Mouse (Mus musculus) CH12.LX (cell line): ENCODE data around the gene Pde8a. TPM values are rescaled to one million over a fixed set of nuclear protein-coding genes. Genes with fewer than 3 reads are reported as not detected.

ENCODE experiments used
- DNase-seq: peaks from one replicate; pipeline ENCODE4 v3.0.0-alpha.2; 2013; ENCODE audit errors: extremely low read depth
- H3K27ac ChIP-seq: 2 replicates; pipeline ENCODE4 v1.5.1; 2012; ENCODE audit warnings: low read depth, mild to moderate bottlenecking, control low read depth, moderate library complexity; ENCODE audit not compliant: insufficient read depth
- H3K27me3 ChIP-seq: replicated peaks from 2 replicates; pipeline ENCODE3; 2012; ENCODE audit warnings: inconsistent platforms
- H3K36me3 ChIP-seq, 2 experiments: replicated peaks in 1 of 2; 2 replicates each; pipeline versions ENCODE3 to v1.6.1; 2012; ENCODE audit warnings: inconsistent platforms in 1 of 2, low read length in 1 of 2, mild to moderate bottlenecking in 1 of 2, mixed read lengths in 1 of 2, moderate library complexity in 1 of 2; ENCODE audit not compliant: control insufficient read depth in 1 of 2, insufficient read depth in 1 of 2
- H3K4me1 ChIP-seq, 2 experiments: 2 replicates each; pipeline ENCODE4 v1.6.1; 2012; ENCODE audit warnings: inconsistent platforms in 1 of 2, moderate library complexity in 1 of 2; ENCODE audit not compliant: insufficient read depth in 2 of 2, control insufficient read depth in 1 of 2
- H3K4me2 ChIP-seq: 2 replicates; pipeline ENCODE4 v1.6.1; 2012; ENCODE audit warnings: low read depth, mild to moderate bottlenecking, control low read depth; ENCODE audit not compliant: poor library complexity, insufficient read depth, severe bottlenecking
- H3K4me3 ChIP-seq, 3 experiments: fragments of 150-350 bp in 1 of 3; sonication (generic) in 1 of 3; replicated peaks in 1 of 3; 2 replicates each; pipeline versions ENCODE3 to v1.5.1; 2011 to 2012; ENCODE audit warnings: low read depth in 2 of 3, low read length in 2 of 3, mild to moderate bottlenecking in 2 of 3, moderate library complexity in 2 of 3, control low read depth in 1 of 3, improper control_type of control experiment in 1 of 3, inconsistent platforms in 1 of 3, mixed read lengths in 1 of 3; ENCODE audit not compliant: poor library complexity in 1 of 3
- H3K79me2 ChIP-seq: replicated peaks from 2 replicates; pipeline ENCODE4 v1.6.1; 2012; ENCODE audit warnings: mild to moderate bottlenecking, moderate library complexity; ENCODE audit not compliant: control insufficient read depth, poor library complexity, insufficient read depth, severe bottlenecking; ENCODE audit errors: extremely low read depth
- H3K9ac ChIP-seq: 2 replicates; pipeline ENCODE4 v1.6.1; 2012; ENCODE audit warnings: low read depth, mild to moderate bottlenecking, control low read depth, moderate library complexity; ENCODE audit not compliant: insufficient read depth
- H3K9me3 ChIP-seq: replicated peaks from 2 replicates; pipeline ENCODE3; 2012; ENCODE audit warnings: low read length, inconsistent platforms, mixed read lengths
- CHD1 ChIP-seq: IDR thresholded peaks from 2 replicates; pipeline ENCODE4 v1.6.1; 2012; ENCODE audit warnings: low read depth, low read length, improper control_type of control experiment, inconsistent platforms
- CHD2 ChIP-seq: IDR thresholded peaks from 2 replicates; pipeline ENCODE4 v1.6.1; 2011; ENCODE audit warnings: low read length, improper control_type of control experiment
- E2F4 ChIP-seq: IDR thresholded peaks from 2 replicates; pipeline ENCODE4 v1.6.1; 2011; ENCODE audit warnings: low read depth, low read length, improper control_type of control experiment; ENCODE audit not compliant: insufficient replicate concordance
- ELF1 ChIP-seq: IDR thresholded peaks from 2 replicates; pipeline ENCODE4 v1.6.1; 2014; ENCODE audit warnings: low read depth, mild to moderate bottlenecking, inconsistent platforms, low read length, improper control_type of control experiment
- ETS1 ChIP-seq: conservative IDR thresholded peaks from 2 replicates; pipeline ENCODE4 v1.6.1; 2012; ENCODE audit warnings: low read depth, mild to moderate bottlenecking, inconsistent platforms, low read length, improper control_type of control experiment, moderate library complexity
- GABPA ChIP-seq: IDR thresholded peaks from 2 replicates; pipeline ENCODE4 v1.6.1; 2012; ENCODE audit warnings: low read depth, low read length, improper control_type of control experiment, inconsistent platforms; ENCODE audit not compliant: insufficient replicate concordance
- HCFC1 ChIP-seq: IDR thresholded peaks from 2 replicates; pipeline ENCODE4 v1.6.1; 2012; ENCODE audit warnings: low read depth, mild to moderate bottlenecking, inconsistent platforms, low read length, improper control_type of control experiment
- IRF4 ChIP-seq: IDR thresholded peaks from 2 replicates; pipeline ENCODE4 v1.6.1; 2014; ENCODE audit warnings: low read depth, mild to moderate bottlenecking, inconsistent platforms, low read length, improper control_type of control experiment
- KAT2A ChIP-seq: IDR thresholded peaks from 2 replicates; pipeline ENCODE4 v1.6.1; 2012; ENCODE audit warnings: low read length, improper control_type of control experiment, inconsistent platforms; ENCODE audit not compliant: insufficient replicate concordance
- MAX ChIP-seq: IDR thresholded peaks from 2 replicates; pipeline ENCODE4 v1.6.1; 2011; ENCODE audit warnings: low read length, improper control_type of control experiment
- MAZ ChIP-seq: IDR thresholded peaks from 2 replicates; pipeline ENCODE4 v1.6.1; 2012; ENCODE audit warnings: low read depth, mild to moderate bottlenecking, inconsistent platforms, low read length, improper control_type of control experiment, moderate library complexity
- MEF2A ChIP-seq: IDR thresholded peaks from 2 replicates; pipeline ENCODE4 v1.6.1; 2014; ENCODE audit warnings: low read depth, mild to moderate bottlenecking, inconsistent platforms, low read length, improper control_type of control experiment, borderline replicate concordance
- MYC ChIP-seq: IDR thresholded peaks from 2 replicates; pipeline ENCODE4 v1.6.1; 2011; ENCODE audit warnings: low read depth, mild to moderate bottlenecking, improper control_type of control experiment, low read length
- NELFE ChIP-seq: IDR thresholded peaks from 2 replicates; pipeline ENCODE4 v1.6.1; 2011; ENCODE audit warnings: low read depth, low read length, improper control_type of control experiment
- NRF1 ChIP-seq: IDR thresholded peaks from 2 replicates; pipeline ENCODE4 v1.6.1; 2014; ENCODE audit warnings: low read depth, mild to moderate bottlenecking, inconsistent platforms, low read length, improper control_type of control experiment, moderate library complexity
- POLR2A ChIP-seq: IDR thresholded peaks from 2 replicates; pipeline ENCODE4 v1.6.1; 2011; ENCODE audit warnings: low read depth, mild to moderate bottlenecking, improper control_type of control experiment, low read length
- RAD21 ChIP-seq: IDR thresholded peaks from 2 replicates; pipeline ENCODE4 v1.6.1; 2011; ENCODE audit warnings: low read depth, mild to moderate bottlenecking, low read length, improper control_type of control experiment, moderate library complexity
- RCOR1 ChIP-seq: conservative IDR thresholded peaks from 2 replicates; pipeline ENCODE4 v1.6.1; 2012; ENCODE audit warnings: low read depth, mild to moderate bottlenecking, inconsistent platforms, low read length, improper control_type of control experiment
- SIN3A ChIP-seq: IDR thresholded peaks from 2 replicates; pipeline ENCODE4 v1.6.1; 2012; ENCODE audit warnings: low read length, improper control_type of control experiment, inconsistent platforms
- TBP ChIP-seq: conservative IDR thresholded peaks from 2 replicates; pipeline ENCODE4 v1.6.1; 2011; ENCODE audit warnings: low read depth, low read length, improper control_type of control experiment
- UBTF ChIP-seq: IDR thresholded peaks from 2 replicates; pipeline ENCODE4 v1.6.1; 2012; ENCODE audit warnings: low read depth, mild to moderate bottlenecking, inconsistent platforms, low read length, improper control_type of control experiment, moderate library complexity
- ZKSCAN1 ChIP-seq: IDR thresholded peaks from 2 replicates; pipeline ENCODE4 v1.6.1; 2012; ENCODE audit warnings: low read depth, inconsistent platforms, low read length, improper control_type of control experiment, borderline replicate concordance
- dilution Hi-C: fragments of 300-500 bp; cut with MboI; formaldehyde crosslinking; loops from 2 replicates; pipeline ENCODE4 v1.14.3; 2020; ENCODE audit warnings: low sequenced_read_pairs; ENCODE audit not compliant: extremely low pct_unique_long_range_greater_than_20kb, extremely low pct_ligation_motif_present
- in situ Hi-C: fragments of 300-500 bp; cut with MboI; formaldehyde crosslinking; loops from 3 replicates; pipeline ENCODE4 v1.14.3; 2019; ENCODE audit warnings: low sequenced_read_pairs, low pct_ligation_motif_present, low pct_unique_long_range_greater_than_20kb, mixed read lengths
- polyA plus RNA-seq: library from polyadenylated mRNA; unstranded; fragments of >175 nt; gene quantifications from 2 replicates; pipeline ENCODE4 v1.2.1, GENCODE M21; 2012; ENCODE audit warnings: low read depth; ENCODE audit not compliant: insufficient read length
- total RNA-seq, 2 experiments: library from RNA; depleted of rRNA; stranded (reverse); fragments of 300-350 nt in 1 of 2; fragments of >200 nt in 1 of 2; gene quantifications; 2 replicates each; pipeline ENCODE4 v1.2.3; 2012 to 2014

The Pde8a gene
- total and polyA plus RNA-seq, 3 experiments = 8.3 to 22.7 (median 9.1) TPM

- H3K9ac ChIP-seq = no peak overlapping the region
- peaks cover 0 to 15% of the 10 kb centered on the region in 2 experiments for H3K36me3 ChIP-seq
- TF ChIP-seq UBTF (no peak), NRF1 (no peak), NELFE (no peak), TBP (no peak), CHD2 (no peak), SIN3A (no peak), CHD1 (no peak), KAT2A (no peak), RCOR1 (no peak), ELF1 (no peak), MAZ (no peak), RAD21 (no peak), POLR2A (no peak), HCFC1 (no peak), ETS1 (no peak), MYC (no peak), GABPA (no peak), MEF2A (no peak), E2F4 (no peak), MAX (no peak)
- TF ChIP-seq, all 38 proteins: peak for 0
- Histone ChIP-seq H3K9me3 (no peaks in the 10 kb centered on the region), H3K4me3 (no peak overlapping the region), H3K27me3 (no peaks in the 10 kb centered on the region), H3K79me2 (0 out of 2 replicates have a peak, but pooled peaks cover 2% of the 10 kb centered on the region), H3K4me2 (no peak overlapping the region), H3K4me1 (peaks cover 0 to 22% of the 10 kb centered on the region in 2 experiments; a peak in 2 of 4 replicates), H3K27ac (no peak overlapping the region)
- no peak for DNase-seq
- dilution Hi-C loops (no loop called here), in situ Hi-C loops (no loop called here)
Observed at GRCm38 (mm10) chr7:81250601-81251000, 37.2 kb downstream of the Pde8a start.

GRCm38 (mm10) chr7:81251521-81251920, 38.1 kb downstream of the Pde8a start:
- Histone ChIP-seq H3K36me3 (peaks cover 0 to 18% of the 10 kb centered on the region in 2 experiments), H3K79me2 (0 out of 2 replicates have a peak, but pooled peaks cover 2% of the 10 kb centered on the region), H3K9ac (no peak overlapping the region), H3K4me1 (peaks cover 0 to 20% of the 10 kb centered on the region in 2 experiments; a peak in 2 of 4 replicates), H3K9me3 (no peaks in the 10 kb centered on the region), H3K4me2 (no peak overlapping the region), H3K27ac (no peak overlapping the region), H3K27me3 (no peaks in the 10 kb centered on the region), H3K4me3 (no peak overlapping the region)
- dilution Hi-C loops (no loop called here), in situ Hi-C loops (no loop called here)
- TF ChIP-seq MYC = no peak
- no peak for TF ChIP-seq IRF4
- TF ChIP-seq ZKSCAN1 = no peak
- no peak for TF ChIP-seq KAT2A
- DNase-seq = no peak
